Mouse (Mus musculus) natural killer cell, adult 2 months (primary cell): ENCODE data around the gene Celf3.

Experiments used
- DNase-seq, 2 experiments: peaks; one replicate each; pipeline ENCODE4 v3.0.0; 2022; ENCODE audit warnings: low spot score in 2 of 2

The Celf3 gene

GRCm38 (mm10) chr3:94477981-94478422 is at the start of gene Celf3:
TSS of gene Celf3 (plus strand) at chr3:94478295.
- no peak for DNase-seq

- no peak for DNase-seq
Observed at GRCm38 (mm10) chr3:94430980-94431379, 47.1 kb upstream of the Celf3 start.

GRCm38 (mm10) chr3:94434305-94434704 is 43.8 kb upstream of the Celf3 start:
- no peak for DNase-seq

- DNase-seq: no peak
Observed at GRCm38 (mm10) chr3:94436420-94436819, 41.7 kb upstream of the Celf3 start.

GRCm38 (mm10) chr3:94441182-94441581 is 36.9 kb upstream of the Celf3 start:
- no peak for DNase-seq

- DNase-seq: peak; percentile 88 to 92
Observed at GRCm38 (mm10) chr3:94442951-94443596, 35.0 kb upstream of the Celf3 start, which contains the start of gene Mrpl9. TSS of gene Mrpl9 (plus strand) at chr3:94443318.

GRCm38 (mm10) chr3:94443597-94443964 is 34.5 kb upstream of the Celf3 start, which contains the start of gene Oaz3:
TSS of gene Oaz3 (minus strand) at chr3:94443915.
- DNase-seq: peak in 1 of 2 experiments; percentile 53

- no peak for DNase-seq
Observed at GRCm38 (mm10) chr3:94449377-94449776, 28.7 kb upstream of the Celf3 start.

GRCm38 (mm10) chr3:94456529-94457000 is 21.5 kb upstream of the Celf3 start:
- peak; percentile 32 to 61 for DNase-seq

GRCm38 (mm10) chr3:94457055-94457454 is 21.0 kb upstream of the Celf3 start:
- DNase-seq: no peak

GRCm38 (mm10) chr3:94459834-94460233 is 18.3 kb upstream of the Celf3 start:
- DNase-seq: no peak

- DNase-seq: no peak
Observed at GRCm38 (mm10) chr3:94463926-94464578, 14.0 kb upstream of the Celf3 start.

- DNase-seq: no peak
Observed at GRCm38 (mm10) chr3:94465632-94466430, 12.3 kb upstream of the Celf3 start.

- DNase-seq: no peak
Observed at GRCm38 (mm10) chr3:94468931-94469330, 9.2 kb upstream of the Celf3 start.

- no peak for DNase-seq
Observed at GRCm38 (mm10) chr3:94472447-94473114, 5.5 kb upstream of the Celf3 start.

GRCm38 (mm10) chr3:94473115-94473505 is 5.0 kb upstream of the Celf3 start:
- DNase-seq: no peak

GRCm38 (mm10) chr3:94473567-94474232 is 4.4 kb upstream of the Celf3 start:
- no peak for DNase-seq

- DNase-seq: no peak
Observed at GRCm38 (mm10) chr3:94476301-94477035, 1.6 kb upstream of the Celf3 start.

- no peak for DNase-seq
Observed at GRCm38 (mm10) chr3:94477444-94477843, 651 bp upstream of the Celf3 start.

- DNase-seq: no peak
Observed at GRCm38 (mm10) chr3:94478591-94479169, 585 bp downstream of the Celf3 start.
